Mouse (Mus musculus): ENCODE results near the gene Olfr508.
"Not testable (repeated sequence)": the region's sequence is repeated elsewhere in the genome, so short reads cannot be mapped to it uniquely, and the experiment has no call there.

Olfr508 gene

GRCm38 (mm10) chr7:108629694-108630093 is at the start of gene Olfr508:
Olfr508 (plus strand) TSS chr7:108629994.
- DNase-seq = no peak

DNA sequence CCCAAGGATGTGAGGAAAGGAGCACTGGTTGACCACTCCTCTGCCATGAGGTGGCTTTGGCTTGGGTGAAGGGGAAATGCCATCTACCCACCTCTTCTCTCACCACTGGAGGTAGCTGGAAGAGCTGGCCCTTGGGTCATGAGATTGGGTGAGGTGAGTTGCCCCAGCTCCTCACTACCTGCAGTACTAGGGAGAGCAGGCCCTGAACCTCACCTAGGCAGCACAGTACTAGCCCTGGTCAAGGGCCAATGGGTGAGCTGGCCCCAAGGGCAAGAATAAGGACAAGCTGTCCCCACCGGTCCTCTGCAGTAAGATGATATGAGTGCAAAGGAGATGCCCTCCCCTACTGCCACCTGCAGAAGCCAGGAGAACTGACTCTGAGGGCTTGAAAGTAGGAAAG is 40.0 kb upstream of the Olfr508 start:
- no peak for DNase-seq

GRCm38 (mm10) chr7:108601916-108602315 is 27.9 kb upstream of the Olfr508 start:
- DNase-seq = not testable (repeated sequence)

GRCm38 (mm10) chr7:108610487-108610886 is 19.3 kb upstream of the Olfr508 start, which contains the start of gene Olfr506:
Olfr506 (plus strand) TSS chr7:108610787.
- DNase-seq = no peak

DNA sequence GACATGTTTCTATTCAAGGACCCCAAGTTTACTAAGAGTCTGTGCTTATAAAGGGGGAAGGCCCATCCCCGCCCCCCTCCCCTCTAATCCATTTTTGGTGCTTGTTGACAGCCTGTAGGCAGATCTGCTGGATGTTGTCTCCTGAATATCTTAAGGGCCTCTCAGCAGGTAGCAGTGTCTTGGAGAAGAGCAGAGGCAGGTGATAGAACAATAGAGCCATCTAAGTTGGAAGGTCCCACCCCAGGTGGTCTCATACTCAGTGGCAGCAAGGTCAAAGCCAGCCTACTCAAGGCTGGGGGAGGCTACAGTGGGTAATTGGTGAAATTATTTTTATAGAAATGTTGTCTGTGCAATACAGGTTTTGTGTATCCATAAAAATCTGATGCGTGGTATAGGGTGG is 15.7 kb upstream of the Olfr508 start:
- no peak for DNase-seq

DNA sequence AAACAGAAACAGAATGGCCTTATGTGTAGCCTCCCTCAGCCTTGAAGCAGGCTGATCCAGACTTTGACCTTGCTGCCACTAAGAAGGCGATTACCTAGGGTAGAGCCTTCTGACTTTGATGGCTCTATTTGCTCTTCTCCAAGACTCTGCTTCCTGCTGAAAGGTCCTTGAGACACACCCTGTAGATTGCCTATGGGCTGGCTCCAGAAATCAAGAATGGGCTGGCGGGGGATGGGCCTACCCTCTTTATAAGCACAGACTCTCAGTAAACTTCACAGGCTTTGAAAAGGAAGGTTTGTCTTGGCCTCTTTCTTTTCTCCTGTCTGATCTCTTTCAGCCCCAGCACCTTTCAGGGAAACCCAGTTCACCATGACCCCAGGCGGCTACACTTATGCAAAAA is 13.0 kb upstream of the Olfr508 start:
- not testable (repeated sequence) for DNase-seq

GRCm38 (mm10) chr7:108621514-108621913 is 8.3 kb upstream of the Olfr508 start, which contains the start of gene Olfr507:
Olfr507 (plus strand) TSS chr7:108621814.
- no peak for DNase-seq

DNA sequence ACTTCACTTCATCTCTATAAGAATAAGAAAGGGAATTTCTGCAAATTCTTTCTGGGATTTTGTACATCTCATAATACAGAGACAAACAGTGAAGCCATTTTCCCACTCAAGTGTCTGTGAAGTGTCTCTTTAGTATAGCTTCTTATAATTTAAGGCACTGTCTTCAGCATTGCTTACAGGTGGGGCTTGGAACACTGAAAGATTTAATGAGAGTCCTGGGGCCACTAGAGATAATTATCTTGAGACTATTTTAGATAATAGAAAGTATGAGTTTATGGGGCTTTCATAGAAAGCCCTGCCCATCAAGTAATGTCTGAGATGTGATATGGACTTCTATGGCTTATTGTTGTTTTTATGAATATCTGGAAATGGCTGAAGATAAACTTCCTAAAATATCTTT is 22.0 kb downstream of the Olfr508 start, which contains the start of gene Olfr509:
Olfr509 (minus strand) TSS at position 101 of the 400 bp plus-strand sequence.
- DNase-seq = no peak

- no peak for DNase-seq
Measured at GRCm38 (mm10) chr7:108662419-108662818, 32.6 kb downstream of the Olfr508 start.

- DNase-seq = no peak
Measured at GRCm38 (mm10) chr7:108666118-108666517, 36.3 kb downstream of the Olfr508 start, which contains the start of gene Olfr510. Olfr510 (plus strand) TSS chr7:108666418.

GRCm38 (mm10) chr7:108671058-108671457 is 41.3 kb downstream of the Olfr508 start:
- no peak for DNase-seq

- DNase-seq = no peak
Measured at GRCm38 (mm10) chr7:108678886-108679285, 49.1 kb downstream of the Olfr508 start.

Measured in lung, postnatal 36 days (tissue).